Mouse (Mus musculus): ENCODE results near the gene H3f3a. TPM values are rescaled to one million over a fixed set of nuclear protein-coding genes. Genes with fewer than 3 reads are reported as not detected.

Gene H3f3a
- total and polyA plus RNA-seq, 3 experiments = 571 to 1,420 (median 715) TPM

GRCm38 (mm10) chr1:180829775-180830174 lies 16.0 kb upstream of the H3f3a start (continued):
- no peak for TF ChIP-seq E2F4 (IDR thresholded peaks at IDR 0.05; ENCODE audit: insufficient replicate concordance, low read depth, low read length)
- peak; percentile 51; the same call in 1 of the 2 replicates for TF ChIP-seq MAX (IDR thresholded peaks at IDR 0.05; ENCODE audit: low read length)
- no peak for TF ChIP-seq GABPA (IDR thresholded peaks at IDR 0.05; ENCODE audit: insufficient replicate concordance, low read depth, low read length)
- no peak for TF ChIP-seq EP300 (IDR thresholded peaks at IDR 0.05; ENCODE audit: low read length)
- TF ChIP-seq ETS1 (conservative IDR thresholded peaks at IDR 0.05; ENCODE audit: low read depth, low read length) = peak; percentile 13; the same call in 1 of the 2 replicates
- no peak for TF ChIP-seq KAT2A (IDR thresholded peaks at IDR 0.05; ENCODE audit: insufficient replicate concordance, low read length)
- 0 out of 2 replicates have a peak, but pooled peaks have one; percentile 82 for TF ChIP-seq ZMIZ1 (IDR thresholded peaks at IDR 0.05; ENCODE audit: low read depth, low read length)
- peak; percentile 63 for TF ChIP-seq TCF12 (IDR thresholded peaks at IDR 0.05; ENCODE audit: low read depth, low read length)
- no peak for TF ChIP-seq SMC3 (IDR thresholded peaks at IDR 0.05; ENCODE audit: low read depth, low read length)
- no peak for TF ChIP-seq MAZ (IDR thresholded peaks at IDR 0.05; ENCODE audit: low read depth, low read length)
- no peak for TF ChIP-seq JUN (IDR thresholded peaks at IDR 0.05; ENCODE audit: insufficient read depth, low read depth, low read length)

- dilution Hi-C loops (cut with MboI; ENCODE audit: extremely low pct_ligation_motif_present, extremely low pct_unique_long_range_greater_than_20kb, low sequenced_read_pairs) (no loop called here), in situ Hi-C loops (cut with MboI; ENCODE audit: low pct_ligation_motif_present, low pct_unique_long_range_greater_than_20kb, low sequenced_read_pairs) (no loop called here)
- TF ChIP-seq BHLHE40 (IDR thresholded peaks at IDR 0.05; ENCODE audit: low read depth, low read length) (no peak), NRF1 (IDR thresholded peaks at IDR 0.05; ENCODE audit: low read depth, low read length) (no peak), HCFC1 (IDR thresholded peaks at IDR 0.05; ENCODE audit: low read depth, low read length) (no peak), ZMIZ1 (IDR thresholded peaks at IDR 0.05; ENCODE audit: low read depth, low read length) (no peak), MEF2A (IDR thresholded peaks at IDR 0.05; ENCODE audit: borderline replicate concordance, low read depth, low read length) (no peak), SMC3 (IDR thresholded peaks at IDR 0.05; ENCODE audit: low read depth, low read length) (no peak), KAT2A (IDR thresholded peaks at IDR 0.05; ENCODE audit: insufficient replicate concordance, low read length) (no peak), MAZ (IDR thresholded peaks at IDR 0.05; ENCODE audit: low read depth, low read length) (no peak), ZKSCAN1 (IDR thresholded peaks at IDR 0.05; ENCODE audit: borderline replicate concordance, low read depth, low read length) (no peak), SIN3A (IDR thresholded peaks at IDR 0.05; ENCODE audit: low read length) (no peak), CHD2 (IDR thresholded peaks at IDR 0.05; ENCODE audit: low read length) (no peak), CHD1 (IDR thresholded peaks at IDR 0.05; ENCODE audit: low read depth, low read length) (no peak), IRF4 (IDR thresholded peaks at IDR 0.05; ENCODE audit: low read depth, low read length) (no peak), MYC (IDR thresholded peaks at IDR 0.05; ENCODE audit: low read depth, low read length) (no peak), NELFE (IDR thresholded peaks at IDR 0.05; ENCODE audit: low read depth, low read length) (no peak), JUN (IDR thresholded peaks at IDR 0.05; ENCODE audit: insufficient read depth, low read depth, low read length) (no peak), ELF1 (IDR thresholded peaks at IDR 0.05; ENCODE audit: low read depth, low read length) (no peak)
- Histone ChIP-seq H3K36me3 (replicated peaks in 1 of 2; ENCODE audit: control insufficient read depth in 1 of 2, insufficient read depth in 1 of 2, low read length in 1 of 2) (no peaks in the 10 kb centered on the region), H3K4me1 (ENCODE audit: control insufficient read depth in 1 of 2, insufficient read depth in 2 of 2) (peaks cover 14 to 40% of the 10 kb centered on the region in 2 experiments), H3K4me2 (ENCODE audit: insufficient read depth, low read depth, poor library complexity, severe bottlenecking) (no peak overlapping the region), H3K27me3 (replicated peaks) (no peaks in the 10 kb centered on the region), H3K27ac (ENCODE audit: insufficient read depth, low read depth) (no peak overlapping the region), H3K9me3 (replicated peaks; ENCODE audit: low read length) (peaks cover 7% of the 10 kb centered on the region), H3K79me2 (replicated peaks; ENCODE audit: control insufficient read depth, extremely low read depth, insufficient read depth, poor library complexity, severe bottlenecking) (no peaks in the 10 kb centered on the region), H3K4me3 (replicated peaks in 1 of 3; ENCODE audit: low read depth in 2 of 3, low read length in 2 of 3, poor library complexity in 1 of 3) (no peak overlapping the region), H3K9ac (ENCODE audit: insufficient read depth, low read depth) (no peak overlapping the region)
- DNase-seq (ENCODE audit: extremely low read depth) = no peak
These were observed 12.9 kb upstream of the H3f3a start for GRCm38 (mm10) chr1:180826634-180827033.

All from CH12.LX (cell line).